Mouse (Mus musculus) testis, adult 2 months (tissue): Measurements from ENCODE around the gene Rnf39. TPM values are rescaled to one million over a fixed set of nuclear protein-coding genes. Genes with fewer than 3 reads are reported as not detected.
"Not testable (repeated sequence)": the region's sequence is repeated elsewhere in the genome, so short reads cannot be mapped to it uniquely, and the experiment has no call there.

Experiments used
- H3K27ac ChIP-seq: fragments of 200-500 bp; 2 replicates; pipeline ENCODE4 v1.5.1; 2012; ENCODE audit warnings: low read depth, low read length; ENCODE audit not compliant: control insufficient read depth, insufficient read depth
- H3K27me3 ChIP-seq: fragments of 200-500 bp; 2 replicates; pipeline ENCODE4 v1.6.1; 2012; ENCODE audit warnings: mild to moderate bottlenecking, low read length, moderate library complexity; ENCODE audit not compliant: control insufficient read depth, insufficient read depth
- H3K36me3 ChIP-seq: fragments of 200-500 bp; 2 replicates; pipeline ENCODE4 v1.6.1; 2012; ENCODE audit warnings: mild to moderate bottlenecking, low read length; ENCODE audit not compliant: control insufficient read depth, insufficient read depth
- H3K4me1 ChIP-seq: fragments of 200-500 bp; 2 replicates; pipeline ENCODE4 v1.6.1; 2012; ENCODE audit warnings: low read length; ENCODE audit not compliant: control insufficient read depth, insufficient read depth
- H3K4me3 ChIP-seq: fragments of 200-500 bp; 2 replicates; pipeline ENCODE4 v1.5.1; 2012; ENCODE audit warnings: low read depth, mild to moderate bottlenecking, low read length, moderate library complexity, mixed read lengths; ENCODE audit not compliant: control insufficient read depth
- CTCF ChIP-seq: fragments of 200-500 bp; IDR thresholded peaks from 2 replicates; pipeline ENCODE4 v1.5.1; 2012; ENCODE audit warnings: low read depth, mild to moderate bottlenecking, inconsistent platforms, low read length, moderate library complexity; ENCODE audit not compliant: control insufficient read depth, insufficient read depth, insufficient replicate concordance
- POLR2A ChIP-seq: fragments of 200-500 bp; IDR thresholded peaks from 2 replicates; pipeline ENCODE4 v1.6.1; 2012; ENCODE audit warnings: low read depth, mild to moderate bottlenecking, inconsistent platforms, low read length, moderate library complexity; ENCODE audit not compliant: control insufficient read depth
- polyA plus RNA-seq: library from polyadenylated mRNA; depleted of rRNA; stranded (reverse); fragments of >200 nt; gene quantifications from 2 replicates; pipeline ENCODE4 v1.2.3, GENCODE M21; 2012

Gene Rnf39
- polyA plus RNA-seq, 1 experiment = 0.32 TPM

DNA sequence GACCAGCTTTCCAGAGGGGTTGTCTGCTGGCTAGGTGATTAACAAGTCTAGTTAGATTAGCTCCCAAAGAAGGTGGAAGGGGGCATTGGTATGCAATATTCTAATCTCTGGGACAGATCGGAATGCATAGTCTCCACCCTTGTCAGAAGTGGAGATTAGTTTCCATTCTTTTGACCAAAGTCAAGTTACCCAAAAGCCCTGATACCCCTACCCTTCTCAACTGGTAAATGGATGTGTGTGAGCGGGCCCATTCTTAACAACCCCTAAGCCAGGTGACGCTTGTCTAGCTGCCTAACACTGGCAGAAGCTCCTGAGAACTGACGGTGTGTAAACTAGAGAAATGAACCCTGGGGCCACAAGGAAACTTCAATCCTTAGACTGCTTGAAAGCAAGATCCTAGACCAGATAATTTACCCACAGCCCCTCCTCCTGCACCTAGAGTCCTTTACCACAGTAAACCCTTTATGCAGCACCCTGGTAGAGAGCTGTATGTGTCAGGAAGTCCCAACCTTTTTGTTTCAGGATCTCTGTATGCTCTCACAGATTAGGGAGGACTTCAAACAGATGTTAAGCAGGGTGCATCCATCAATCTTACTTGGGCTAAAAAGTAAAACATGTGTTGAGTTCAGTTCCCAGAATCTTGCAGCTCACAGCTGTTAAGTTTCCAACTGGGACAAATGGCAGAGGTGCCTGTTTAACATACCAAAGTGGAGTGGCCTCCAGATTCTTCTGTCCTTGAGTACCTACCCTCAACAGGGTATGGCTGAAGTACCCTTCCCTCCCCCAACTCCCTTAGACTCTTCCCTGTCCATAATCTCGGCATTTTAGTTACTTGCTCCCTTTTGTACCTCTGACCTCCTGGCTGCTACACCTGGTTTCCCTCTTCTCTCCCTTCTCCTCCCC is 39.8 kb downstream of the Rnf39 start:
- H3K27ac ChIP-seq = no peak overlapping the region
- no peaks in the 10 kb centered on the region for H3K27me3 ChIP-seq
- H3K4me3 ChIP-seq = no peak overlapping the region

GRCm38 (mm10) chr17:36988475-36988874 is 45.8 kb downstream of the Rnf39 start:
- Histone ChIP-seq H3K4me3 (no peak overlapping the region; the same call in 1 of the 2 replicates), H3K4me1 (peaks cover 3% of the 10 kb centered on the region; the same call in 1 of the 2 replicates), H3K27me3 (no peaks in the 10 kb centered on the region)

More for the DNA sequence above, 39.8 kb downstream of the Rnf39 start:
- no peaks in the 10 kb centered on the region for H3K36me3 ChIP-seq
- TF ChIP-seq CTCF = no peak
- no peak for TF ChIP-seq POLR2A
- peaks cover 5% of the 10 kb centered on the region; the same call in 1 of the 2 replicates for H3K4me1 ChIP-seq

GRCm38 (mm10) chr17:36989437-36989836 is 46.7 kb downstream of the Rnf39 start, which contains the start of gene H2-M5:
H2-M5 (minus strand) TSS chr17:36989537.
- Histone ChIP-seq H3K27me3 (no peaks in the 10 kb centered on the region), H3K4me1 (peaks cover 3% of the 10 kb centered on the region; the same call in 1 of the 2 replicates), H3K36me3 (no peaks in the 10 kb centered on the region), H3K27ac (no peak within 1 kb of the TSS), H3K4me3 (no peak within 1 kb of the TSS; the same call in 1 of the 2 replicates)
- no peak for TF ChIP-seq CTCF
- TF ChIP-seq POLR2A = no peak

More at GRCm38 (mm10) chr17:36988475-36988874, 45.8 kb downstream of the Rnf39 start:
- TF ChIP-seq POLR2A (no peak), CTCF (no peak)
- Histone ChIP-seq H3K36me3 (no peaks in the 10 kb centered on the region), H3K27ac (no peak overlapping the region)

- not testable (repeated sequence) for H3K4me1 ChIP-seq, H3K27ac ChIP-seq, H3K27me3 ChIP-seq, H3K4me3 ChIP-seq, H3K36me3 ChIP-seq
These were observed 47.9 kb downstream of the Rnf39 start for GRCm38 (mm10) chr17:36990630-36991029.

GRCm38 (mm10) chr17:36992336-36993104 is 49.8 kb downstream of the Rnf39 start:
- H3K4me1 ChIP-seq = peaks cover 3% of the 10 kb centered on the region; the same call in 1 of the 2 replicates
- no peaks in the 10 kb centered on the region for H3K36me3 ChIP-seq
- H3K27me3 ChIP-seq = no peaks in the 10 kb centered on the region
- no peak overlapping the region for H3K4me3 ChIP-seq
- no peak for TF ChIP-seq POLR2A
- TF ChIP-seq CTCF = no peak
- no peak overlapping the region for H3K27ac ChIP-seq

DNA sequence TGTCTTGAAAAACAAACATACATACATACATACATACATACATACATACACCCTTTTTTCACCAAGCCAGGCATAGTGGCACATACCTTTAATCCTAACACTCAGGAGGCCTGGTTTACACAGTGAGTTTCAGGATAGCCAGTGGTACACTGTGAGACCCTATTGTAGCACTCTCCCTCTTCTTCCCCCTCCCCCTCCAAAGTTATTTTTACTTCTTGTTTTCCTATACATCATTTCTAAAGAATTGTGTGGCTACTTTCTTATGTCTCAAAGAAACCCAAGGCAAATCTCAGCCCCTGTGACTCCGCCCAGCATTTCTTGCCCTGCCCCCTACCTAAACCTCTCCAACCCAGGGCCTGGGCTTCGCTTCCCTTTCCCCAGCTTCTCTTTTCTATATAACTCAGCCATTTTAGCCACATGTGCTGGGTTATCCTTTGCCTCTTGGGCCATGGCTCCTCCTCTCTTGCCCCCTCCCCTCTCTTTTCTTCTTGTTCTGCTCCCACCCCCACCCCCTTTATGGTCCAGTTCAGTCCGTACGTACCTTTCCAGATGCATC is 51.1 kb downstream of the Rnf39 start:
- H3K4me3 ChIP-seq = no peak overlapping the region
- no peaks in the 10 kb centered on the region for H3K27me3 ChIP-seq
- peaks cover 3% of the 10 kb centered on the region; the same call in 1 of the 2 replicates for H3K4me1 ChIP-seq
- H3K27ac ChIP-seq = no peak overlapping the region
- TF ChIP-seq POLR2A = no peak
- TF ChIP-seq CTCF = no peak
- no peaks in the 10 kb centered on the region for H3K36me3 ChIP-seq

DNA sequence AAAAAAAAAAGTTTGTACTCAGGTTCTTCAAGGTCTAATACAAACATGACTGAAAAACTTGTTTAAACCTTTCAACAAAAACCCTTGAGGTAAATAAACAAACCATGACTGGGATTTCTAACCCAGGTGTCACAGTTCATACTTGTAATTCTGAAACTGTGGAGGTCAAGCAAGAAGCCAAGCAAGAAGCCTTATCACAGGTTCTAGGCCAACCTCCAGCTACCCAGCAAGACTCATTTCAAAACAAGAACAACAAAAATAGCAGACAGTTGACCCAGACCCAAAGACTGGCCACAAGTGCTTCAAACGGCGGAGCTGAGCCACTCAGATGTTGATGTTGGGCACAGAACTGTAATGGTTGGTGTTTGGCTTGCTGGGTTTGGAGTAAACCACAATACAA is 51.8 kb downstream of the Rnf39 start:
- H3K36me3 ChIP-seq = no peaks in the 10 kb centered on the region
- no peak overlapping the region for H3K4me3 ChIP-seq
- no peaks in the 10 kb centered on the region for H3K27me3 ChIP-seq
- H3K4me1 ChIP-seq = no peaks in the 10 kb centered on the region
- no peak overlapping the region for H3K27ac ChIP-seq
- no peak for TF ChIP-seq POLR2A
- TF ChIP-seq CTCF = no peak
